Mouse (Mus musculus) left cerebral cortex, adult 11 months (tissue): ENCODE measurements at regions not wholly inside any gene's neighbourhood (a gene's known extent, or its start where the extent isn't known, plus 50 kb on each side); places are given as distances from the start of the nearest gene placed in this dataset.
"Not testable (repeated sequence)": the region's sequence is repeated elsewhere in the genome, so short reads cannot be mapped to it uniquely, and the experiment has no call there.

ENCODE experiments used
- DNase-seq: peaks from one replicate; pipeline ENCODE4 v3.0.0; 2022; ENCODE audit warnings: low spot score

DNA sequence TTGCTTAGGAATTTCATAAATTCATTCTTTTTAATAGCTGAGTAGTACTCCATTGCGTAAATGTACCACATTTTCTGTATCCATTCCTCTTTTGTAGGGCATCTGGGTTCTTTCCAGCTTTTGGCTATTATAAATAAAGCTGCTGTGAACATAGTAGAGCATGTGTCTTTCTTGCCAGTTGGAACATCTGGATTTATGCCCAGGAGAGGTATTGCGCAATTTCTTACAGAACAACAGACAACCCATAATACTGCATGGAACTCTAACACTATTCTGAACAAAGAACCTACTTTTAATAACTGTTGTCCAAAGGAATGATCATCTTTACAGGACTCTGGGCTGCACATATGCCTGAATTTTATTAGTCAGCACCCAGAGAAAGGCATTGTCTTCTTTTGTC lies 373.4 kb downstream of the Casp12 start:
- DNase-seq: not testable (repeated sequence)

- DNase-seq: no peak
Observed at GRCm38 (mm10) chr9:5728843-5729242, 383.6 kb downstream of the Casp12 start.

DNA sequence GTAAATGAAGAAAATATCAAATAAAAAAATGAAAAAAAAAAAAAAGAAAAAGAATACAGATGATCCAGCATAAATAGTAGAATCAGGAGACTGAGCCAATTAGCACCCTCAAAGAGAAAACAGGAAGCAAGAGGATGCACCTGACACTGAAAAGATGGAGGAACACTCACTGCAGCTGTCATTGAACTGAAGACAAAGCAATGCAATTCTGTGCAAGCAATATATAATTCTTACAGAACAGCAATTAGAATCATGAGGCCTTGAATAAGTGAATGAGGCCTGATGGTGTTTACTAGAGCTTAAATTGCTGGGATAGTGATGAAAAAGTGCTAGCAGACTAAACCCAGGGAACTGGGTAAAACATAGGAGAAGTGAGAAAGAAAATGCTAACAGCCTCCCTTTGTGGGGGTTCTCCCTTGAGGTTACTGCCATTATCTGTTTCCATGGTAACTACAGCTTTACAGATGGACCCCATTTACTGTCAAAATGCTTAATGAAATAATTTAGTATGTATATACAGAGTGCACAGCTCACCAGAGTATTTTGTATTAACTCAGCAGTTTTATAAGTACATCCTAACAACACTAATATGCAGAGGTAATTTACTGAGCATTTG lies 407.6 kb downstream of the Casp12 start:
- no peak for DNase-seq

DNA sequence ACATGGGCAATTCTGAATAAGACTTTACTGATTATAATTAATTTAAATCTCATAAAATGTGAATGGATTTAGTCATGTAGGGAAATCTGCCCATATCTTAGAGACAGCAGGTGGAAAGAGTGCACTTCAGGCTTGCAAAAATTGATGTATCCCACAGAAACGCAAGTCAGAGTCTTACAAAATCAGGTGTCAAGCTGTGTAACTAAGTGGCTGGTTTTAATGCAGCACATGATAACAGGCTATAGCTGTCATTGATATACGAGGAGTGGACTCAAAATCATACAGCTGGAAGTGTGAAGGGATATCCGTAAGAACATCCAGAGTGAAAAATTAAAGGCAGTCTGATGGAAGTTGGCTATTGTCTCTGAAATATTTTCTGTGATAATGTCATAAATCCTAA lies 408.6 kb downstream of the Casp12 start:
- no peak for DNase-seq

GRCm38 (mm10) chr9:5761215-5761614 lies 407.2 kb upstream of the Pdgfd start:
- DNase-seq: no peak

GRCm38 (mm10) chr9:5769927-5770326 lies 398.5 kb upstream of the Pdgfd start:
- no peak for DNase-seq

DNA sequence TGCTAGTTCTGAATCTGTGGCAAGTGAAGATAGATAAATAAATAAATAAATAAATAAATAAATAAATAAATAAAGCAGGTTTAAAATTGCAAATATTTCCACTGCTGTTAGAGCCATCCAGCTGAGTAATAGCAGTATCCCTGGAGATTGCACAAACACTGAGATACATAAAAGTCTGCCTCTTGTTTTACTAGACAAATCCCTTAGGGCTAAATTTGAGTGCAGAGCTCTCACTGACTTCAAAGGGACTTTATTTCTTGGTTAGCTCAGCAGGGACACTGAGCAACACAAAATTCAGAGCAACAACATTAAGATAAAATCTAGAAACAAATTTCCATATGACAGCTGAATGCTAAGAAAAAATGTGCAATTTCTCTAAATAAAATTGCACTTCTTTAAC lies 397.2 kb upstream of the Pdgfd start:
- DNase-seq: no peak
